Mouse (Mus musculus): Measurements from ENCODE around the gene Stx7. TPM values are rescaled to one million over a fixed set of nuclear protein-coding genes. Genes with fewer than 3 reads are reported as not detected.

Stx7 gene
- polyA plus RNA-seq, 1 experiment = 2.2 TPM

GRCm38 (mm10) chr10:24133132-24133531, 16.0 kb upstream of the Stx7 start:
- no peaks in the 10 kb centered on the region for H3K9me3 ChIP-seq (ENCODE audit: control insufficient read depth, low read length)
- H3K4me1 ChIP-seq (ENCODE audit: control insufficient read depth) = peaks cover 25% of the 10 kb centered on the region
- H3K27me3 ChIP-seq (ENCODE audit: control insufficient read depth) = no peaks in the 10 kb centered on the region
- H3K36me3 ChIP-seq (ENCODE audit: control insufficient read depth) = no peaks in the 10 kb centered on the region
- TF ChIP-seq TAL1 (IDR thresholded peaks at IDR 0.05; ENCODE audit: low read length) = no peak
- no peak for TF ChIP-seq GATA1 (IDR thresholded peaks at IDR 0.05; ENCODE audit: low read length)
- no peak overlapping the region for H3K4me3 ChIP-seq (replicated peaks)

- Histone ChIP-seq H3K36me3 (ENCODE audit: control insufficient read depth) (no peaks in the 10 kb centered on the region), H3K9me3 (ENCODE audit: control insufficient read depth, low read length) (no peaks in the 10 kb centered on the region), H3K27me3 (ENCODE audit: control insufficient read depth) (0 out of 2 replicates have a peak, but pooled peaks cover 2% of the 10 kb centered on the region), H3K4me3 (replicated peaks) (no peak overlapping the region), H3K4me1 (ENCODE audit: control insufficient read depth) (peaks cover 25% of the 10 kb centered on the region)
- no peak for TF ChIP-seq GATA1 (IDR thresholded peaks at IDR 0.05; ENCODE audit: low read length)
These were observed 14.9 kb upstream of the Stx7 start for GRCm38 (mm10) chr10:24134071-24134645.

- Histone ChIP-seq H3K4me3 (replicated peaks) (no peak overlapping the region), H3K9me3 (ENCODE audit: control insufficient read depth, low read length) (no peaks in the 10 kb centered on the region), H3K27me3 (ENCODE audit: control insufficient read depth) (peaks cover 4% of the 10 kb centered on the region; the same call in 1 of the 2 replicates), H3K36me3 (ENCODE audit: control insufficient read depth) (no peaks in the 10 kb centered on the region), H3K4me1 (ENCODE audit: control insufficient read depth) (peaks cover 14% of the 10 kb centered on the region)
- TF ChIP-seq TAL1 (IDR thresholded peaks at IDR 0.05; ENCODE audit: low read length) (no peak), GATA1 (IDR thresholded peaks at IDR 0.05; ENCODE audit: low read length) (no peak)
These were observed 10.4 kb upstream of the Stx7 start for GRCm38 (mm10) chr10:24138623-24139261.

- Histone ChIP-seq H3K9me3 (ENCODE audit: control insufficient read depth, low read length) (no peaks in the 10 kb centered on the region), H3K27me3 (ENCODE audit: control insufficient read depth) (peaks cover 4% of the 10 kb centered on the region; the same call in 1 of the 2 replicates)
These were observed 6.4 kb upstream of the Stx7 start for GRCm38 (mm10) chr10:24142735-24143134.

GRCm38 (mm10) chr10:24150086-24150485, 984 bp downstream of the Stx7 start:
- Histone ChIP-seq H3K4me3 (replicated peaks) (peak overlapping the region; percentile 75), H3K36me3 (ENCODE audit: control insufficient read depth) (peaks cover 16% of the 10 kb centered on the region), H3K4me1 (ENCODE audit: control insufficient read depth) (peaks cover 28% of the 10 kb centered on the region), H3K27me3 (ENCODE audit: control insufficient read depth) (no peaks in the 10 kb centered on the region), H3K9me3 (ENCODE audit: control insufficient read depth, low read length) (no peaks in the 10 kb centered on the region)
- TF ChIP-seq TAL1 (IDR thresholded peaks at IDR 0.05; ENCODE audit: low read length) (no peak), GATA1 (IDR thresholded peaks at IDR 0.05; ENCODE audit: low read length) (no peak)

More at GRCm38 (mm10) chr10:24142735-24143134, 6.4 kb upstream of the Stx7 start:
- Histone ChIP-seq H3K36me3 (ENCODE audit: control insufficient read depth) (no peaks in the 10 kb centered on the region), H3K4me1 (ENCODE audit: control insufficient read depth) (no peaks in the 10 kb centered on the region), H3K4me3 (replicated peaks) (no peak overlapping the region)
- no peak for TF ChIP-seq TAL1 (IDR thresholded peaks at IDR 0.05; ENCODE audit: low read length)
- TF ChIP-seq GATA1 (IDR thresholded peaks at IDR 0.05; ENCODE audit: low read length) = no peak

- H3K4me1 ChIP-seq (ENCODE audit: control insufficient read depth) = peaks cover 1% of the 10 kb centered on the region; the same call in 1 of the 2 replicates
- TF ChIP-seq GATA1 (IDR thresholded peaks at IDR 0.05; ENCODE audit: low read length) (no peak), TAL1 (IDR thresholded peaks at IDR 0.05; ENCODE audit: low read length) (no peak)
- H3K36me3 ChIP-seq (ENCODE audit: control insufficient read depth) = peaks cover 43% of the 10 kb centered on the region
These were observed 9.6 kb downstream of the Stx7 start for GRCm38 (mm10) chr10:24158470-24159254.

GRCm38 (mm10) chr10:24159575-24159974, 10.5 kb downstream of the Stx7 start:
- Histone ChIP-seq H3K9me3 (ENCODE audit: control insufficient read depth, low read length) (no peaks in the 10 kb centered on the region), H3K36me3 (ENCODE audit: control insufficient read depth) (peaks cover 38% of the 10 kb centered on the region), H3K4me3 (replicated peaks) (no peak overlapping the region), H3K4me1 (ENCODE audit: control insufficient read depth) (peaks cover 4% of the 10 kb centered on the region; the same call in 1 of the 2 replicates), H3K27me3 (ENCODE audit: control insufficient read depth) (no peaks in the 10 kb centered on the region)
- TF ChIP-seq GATA1 (IDR thresholded peaks at IDR 0.05; ENCODE audit: low read length) (no peak), TAL1 (IDR thresholded peaks at IDR 0.05; ENCODE audit: low read length) (no peak)

More at GRCm38 (mm10) chr10:24158470-24159254, 9.6 kb downstream of the Stx7 start:
- H3K9me3 ChIP-seq (ENCODE audit: control insufficient read depth, low read length) = no peaks in the 10 kb centered on the region
- H3K4me3 ChIP-seq (replicated peaks) = no peak overlapping the region
- H3K27me3 ChIP-seq (ENCODE audit: control insufficient read depth) = no peaks in the 10 kb centered on the region

GRCm38 (mm10) chr10:24160349-24160748, 11.2 kb downstream of the Stx7 start:
- TF ChIP-seq TAL1 (IDR thresholded peaks at IDR 0.05; ENCODE audit: low read length) (no peak), GATA1 (IDR thresholded peaks at IDR 0.05; ENCODE audit: low read length) (no peak)
- H3K27me3 ChIP-seq (ENCODE audit: control insufficient read depth) = no peaks in the 10 kb centered on the region
- H3K4me3 ChIP-seq (replicated peaks) = no peak overlapping the region
- H3K9me3 ChIP-seq (ENCODE audit: control insufficient read depth, low read length) = no peaks in the 10 kb centered on the region
- peaks cover 8% of the 10 kb centered on the region for H3K4me1 ChIP-seq (ENCODE audit: control insufficient read depth)
- H3K36me3 ChIP-seq (ENCODE audit: control insufficient read depth) = peaks cover 39% of the 10 kb centered on the region

Measured in erythroblast, embryonic 14.5 days (primary cell).